Mouse (Mus musculus) forebrain, embryonic 11.5 days (tissue): Measurements from ENCODE around the gene Npw. TPM values are rescaled to one million over a fixed set of nuclear protein-coding genes. Genes with fewer than 3 reads are reported as not detected.
A peak's percentile ranks its signal among the peaks of the same experiment; 100 is the strongest.

ENCODE experiments used
- ATAC-seq: fragments of 200-750 bp; cut with Nextera tagmentation; replicated peaks from 2 replicates; pipeline ENCODE4 v1.8.0; 2017; ENCODE audit warnings: moderate TSS enrichment; ENCODE audit not compliant: low FRiP score
- DNase-seq: peaks from one replicate; pipeline ENCODE4 v3.0.0-alpha.2; 2017; ENCODE audit warnings: low spot score
- H3K27ac ChIP-seq: fragments of 300-500 bp; sonication (generic); 2 replicates; pipeline ENCODE4 v1.5.1; 2014; ENCODE audit warnings: low read depth, low read length
- H3K27me3 ChIP-seq: fragments of 300-500 bp; sonication (generic); 2 replicates; pipeline ENCODE4 v1.6.1; 2014; ENCODE audit warnings: mild to moderate bottlenecking, low read length, mixed read lengths; ENCODE audit not compliant: control insufficient read depth, insufficient read depth
- H3K36me3 ChIP-seq: fragments of 300-500 bp; sonication (generic); 2 replicates; pipeline ENCODE4 v1.6.1; 2014; ENCODE audit warnings: mild to moderate bottlenecking, low read length, moderate library complexity, mixed read lengths; ENCODE audit not compliant: control insufficient read depth, insufficient read depth
- H3K4me1 ChIP-seq: fragments of 300-500 bp; sonication (generic); replicated peaks from 2 replicates; pipeline ENCODE4 v1.6.1; 2014; ENCODE audit warnings: low read length, mixed read lengths; ENCODE audit not compliant: control insufficient read depth, insufficient read depth
- H3K4me2 ChIP-seq: fragments of 300-500 bp; sonication (generic); 2 replicates; pipeline ENCODE4 v1.6.1; 2014; ENCODE audit warnings: low read depth, mild to moderate bottlenecking, low read length, moderate library complexity, mixed read lengths; ENCODE audit not compliant: severe bottlenecking
- H3K4me3 ChIP-seq: fragments of 300-500 bp; sonication (generic); 2 replicates; pipeline ENCODE4 v1.5.1; 2014; ENCODE audit warnings: low read depth, low read length
- H3K9ac ChIP-seq: fragments of 300-500 bp; sonication (generic); 2 replicates; pipeline ENCODE4 v1.6.1; 2014; ENCODE audit warnings: low read length
- H3K9me3 ChIP-seq: fragments of 300-500 bp; sonication (generic); 2 replicates; pipeline ENCODE4 v1.6.1; 2016; ENCODE audit warnings: low read length, mixed read lengths; ENCODE audit not compliant: control insufficient read depth
- WGBS: fragments of 180-500 bp; shearing (Covaris S2); extraction: QIAGEN DNeasy Blood & Tissue Kit; methylation state at CpG from one replicate; pipeline ENCODE4 v1.1.7; 2014; 5-methylcytosine and 5-hydroxymethylcytosine counted together
- polyA plus RNA-seq: library from polyadenylated mRNA; unstranded; fragments of >200 nt; fragmentation: Nextera tagmentation; extraction: Ambion mirVana; gene quantifications from 2 replicates; pipeline ENCODE4 v1.2.1, GENCODE M21; 2014

The Npw gene
- 0.32 TPM in 1 of 2 replicates, not detected in the other for polyA plus RNA-seq

- ATAC-seq: 0 out of 2 replicates have a peak, but pooled peaks have one; percentile 12
- Histone ChIP-seq H3K27me3 (peaks cover 27% of the 10 kb centered on the region), H3K9me3 (no peaks in the 10 kb centered on the region), H3K4me3 (peak within 1 kb of the TSS; percentile 33), H3K27ac (no peak within 1 kb of the TSS), H3K4me1 (peaks cover 6% of the 10 kb centered on the region; the same call in 1 of the 2 replicates), H3K9ac (peak within 1 kb of the TSS; percentile 51; the same call in 1 of the 2 replicates), H3K4me2 (peak within 1 kb of the TSS; percentile 65), H3K36me3 (no peaks in the 10 kb centered on the region)
- WGBS: 2% methylated on average over 47 of the region's 47 CpGs
- peak; percentile 67 for DNase-seq
These were observed at the start of gene Npw for GRCm38 (mm10) chr17:24658017-24658758. Gene Npw (minus strand): TSS chr17:24658457.

- Histone ChIP-seq H3K4me3 (peak overlapping the region; percentile 45), H3K27me3 (no peaks in the 10 kb centered on the region), H3K9ac (peak overlapping the region; percentile 50), H3K9me3 (no peaks in the 10 kb centered on the region), H3K4me1 (no peaks in the 10 kb centered on the region), H3K4me2 (peak overlapping the region; percentile 71), H3K36me3 (no peaks in the 10 kb centered on the region; the same call in 1 of the 2 replicates), H3K27ac (no peak overlapping the region)
- ATAC-seq: peak; percentile 64
- DNase-seq: no peak
- 6% methylated on average over 24 of the region's 24 CpGs for WGBS
These were observed 49.7 kb upstream of the Npw start for GRCm38 (mm10) chr17:24707801-24708425.

- 5% methylated on average over 32 of the region's 32 CpGs for WGBS
- Histone ChIP-seq H3K4me2 (peak within 1 kb of the TSS; percentile 71), H3K9me3 (no peaks in the 10 kb centered on the region), H3K4me1 (no peaks in the 10 kb centered on the region), H3K9ac (peak within 1 kb of the TSS; percentile 50), H3K27me3 (no peaks in the 10 kb centered on the region), H3K4me3 (peak within 1 kb of the TSS; percentile 45), H3K27ac (0 out of 2 replicates have a peak within 1 kb of the TSS, but pooled peaks have one; percentile 0), H3K36me3 (no peaks in the 10 kb centered on the region; the same call in 1 of the 2 replicates)
- ATAC-seq: peak; percentile 87
- peak; percentile 96 for DNase-seq
These were observed 48.9 kb upstream of the Npw start, which contains the start of gene Tbl3 for GRCm38 (mm10) chr17:24706982-24707800. Gene Tbl3 (minus strand): TSS chr17:24707660.

GRCm38 (mm10) chr17:24705821-24706220 is 47.6 kb upstream of the Npw start:
- ATAC-seq (no peak), DNase-seq (no peak)
- Histone ChIP-seq H3K27ac (no peak overlapping the region), H3K4me2 (no peak overlapping the region), H3K4me3 (no peak overlapping the region), H3K36me3 (peaks cover 2% of the 10 kb centered on the region; the same call in 1 of the 2 replicates), H3K9me3 (no peaks in the 10 kb centered on the region), H3K4me1 (no peaks in the 10 kb centered on the region), H3K27me3 (no peaks in the 10 kb centered on the region), H3K9ac (no peak overlapping the region)
- 97% methylated on average over 3 of the region's 3 CpGs for WGBS

GRCm38 (mm10) chr17:24701251-24701650 is 43.0 kb upstream of the Npw start:
- ATAC-seq: no peak
- H3K4me3 ChIP-seq: no peak overlapping the region
- no peaks in the 10 kb centered on the region for H3K9me3 ChIP-seq
- no peak for DNase-seq
- H3K4me1 ChIP-seq: peaks cover 6% of the 10 kb centered on the region
- 92% methylated on average over 9 of the region's 9 CpGs for WGBS
- no peak overlapping the region for H3K9ac ChIP-seq
- no peaks in the 10 kb centered on the region for H3K27me3 ChIP-seq
- no peak overlapping the region for H3K27ac ChIP-seq
- no peak overlapping the region for H3K4me2 ChIP-seq
- H3K36me3 ChIP-seq: peaks cover 9% of the 10 kb centered on the region; the same call in 1 of the 2 replicates

GRCm38 (mm10) chr17:24699473-24699872 is 41.2 kb upstream of the Npw start:
- H3K4me2 ChIP-seq: no peak overlapping the region
- no peak overlapping the region for H3K27ac ChIP-seq
- DNase-seq: no peak
- H3K36me3 ChIP-seq: peaks cover 9% of the 10 kb centered on the region; the same call in 1 of the 2 replicates
- no peak overlapping the region for H3K4me3 ChIP-seq
- H3K27me3 ChIP-seq: no peaks in the 10 kb centered on the region
- H3K9ac ChIP-seq: no peak overlapping the region
- ATAC-seq: no peak
- peaks cover 10% of the 10 kb centered on the region for H3K4me1 ChIP-seq
- 78% methylated on average over 2 of the region's 2 CpGs for WGBS
- H3K9me3 ChIP-seq: no peaks in the 10 kb centered on the region

GRCm38 (mm10) chr17:24698715-24699114 is 40.5 kb upstream of the Npw start:
- no peak overlapping the region for H3K4me3 ChIP-seq
- WGBS: 71% methylated on average over 9 of the region's 9 CpGs
- no peak overlapping the region for H3K27ac ChIP-seq
- H3K9ac ChIP-seq: no peak overlapping the region
- H3K27me3 ChIP-seq: no peaks in the 10 kb centered on the region
- ATAC-seq (no peak), DNase-seq (peak; percentile 42)
- H3K9me3 ChIP-seq: no peaks in the 10 kb centered on the region
- peaks cover 10% of the 10 kb centered on the region for H3K4me1 ChIP-seq
- peaks cover 9% of the 10 kb centered on the region; the same call in 1 of the 2 replicates for H3K36me3 ChIP-seq
- no peak overlapping the region for H3K4me2 ChIP-seq

GRCm38 (mm10) chr17:24697985-24698384 is 39.7 kb upstream of the Npw start:
- Histone ChIP-seq H3K4me3 (no peak overlapping the region), H3K9me3 (no peaks in the 10 kb centered on the region), H3K9ac (no peak overlapping the region), H3K4me1 (peaks cover 10% of the 10 kb centered on the region), H3K27me3 (no peaks in the 10 kb centered on the region), H3K27ac (no peak overlapping the region), H3K4me2 (no peak overlapping the region), H3K36me3 (peaks cover 9% of the 10 kb centered on the region; the same call in 1 of the 2 replicates)
- ATAC-seq (no peak), DNase-seq (peak; percentile 41)
- 15% methylated on average over 5 of the region's 5 CpGs for WGBS
